Mouse (Mus musculus): Measurements from ENCODE around the gene Ceacam1. TPM values are rescaled to one million over a fixed set of nuclear protein-coding genes. Genes with fewer than 3 reads are reported as not detected.

Gene Ceacam1
- polyA plus RNA-seq, 1 experiment from 2014 or later, result 5.8 TPM

GRCm38 (mm10) chr7:25424429-25424828 lies 53.0 kb downstream of the Ceacam1 start:
- 32% methylated on average over 4 of the region's 4 CpGs for WGBS
- no peaks in the 10 kb centered on the region for H3K36me3 ChIP-seq
- no peak overlapping the region for H3K4me2 ChIP-seq
- H3K27ac ChIP-seq, result no peak overlapping the region
- H3K27me3 ChIP-seq, result peaks cover 13% of the 10 kb centered on the region; the same call in 1 of the 2 replicates
- no peak overlapping the region for H3K9ac ChIP-seq
- ATAC-seq (ENCODE audit: borderline replicate concordance, extremely low read depth, low FRiP score, low TSS enrichment), result no peak
- no peak overlapping the region for H3K4me3 ChIP-seq
- H3K9me3 ChIP-seq, result no peaks in the 10 kb centered on the region
- H3K4me1 ChIP-seq, result no peaks in the 10 kb centered on the region

- no peaks in the 10 kb centered on the region for H3K36me3 ChIP-seq
- ATAC-seq (ENCODE audit: borderline replicate concordance, extremely low read depth, low FRiP score, low TSS enrichment), result no peak
- no peak overlapping the region for H3K4me2 ChIP-seq
- no peak overlapping the region for H3K4me3 ChIP-seq
- H3K9ac ChIP-seq, result no peak overlapping the region
- no peaks in the 10 kb centered on the region for H3K9me3 ChIP-seq
- H3K27ac ChIP-seq, result no peak overlapping the region
- WGBS, result 74% methylated on average over 16 of the region's 16 CpGs
- peaks cover 13% of the 10 kb centered on the region; the same call in 1 of the 2 replicates for H3K27me3 ChIP-seq
- H3K4me1 ChIP-seq, result no peaks in the 10 kb centered on the region
Observed at GRCm38 (mm10) chr7:25422286-25422841, 55.0 kb downstream of the Ceacam1 start.

GRCm38 (mm10) chr7:25419943-25420342 lies 57.5 kb downstream of the Ceacam1 start:
- no peak for ATAC-seq (ENCODE audit: borderline replicate concordance, extremely low read depth, low FRiP score, low TSS enrichment)
- Histone ChIP-seq H3K27ac (no peak overlapping the region), H3K4me3 (no peak overlapping the region), H3K4me1 (no peaks in the 10 kb centered on the region), H3K36me3 (no peaks in the 10 kb centered on the region), H3K27me3 (peaks cover 13% of the 10 kb centered on the region; the same call in 1 of the 2 replicates), H3K9me3 (no peaks in the 10 kb centered on the region), H3K9ac (no peak overlapping the region), H3K4me2 (no peak overlapping the region)
- 63% methylated on average over 4 of the region's 4 CpGs for WGBS

GRCm38 (mm10) chr7:25419536-25419935 lies 57.9 kb downstream of the Ceacam1 start:
- Histone ChIP-seq H3K36me3 (no peaks in the 10 kb centered on the region), H3K4me1 (no peaks in the 10 kb centered on the region), H3K9ac (no peak overlapping the region), H3K27ac (no peak overlapping the region), H3K4me3 (no peak overlapping the region), H3K27me3 (peaks cover 13% of the 10 kb centered on the region; the same call in 1 of the 2 replicates), H3K4me2 (no peak overlapping the region), H3K9me3 (no peaks in the 10 kb centered on the region)
- no peak for ATAC-seq (ENCODE audit: borderline replicate concordance, extremely low read depth, low FRiP score, low TSS enrichment)
- WGBS, result 76% methylated on average over 8 of the region's 8 CpGs

GRCm38 (mm10) chr7:25417597-25417996 lies 59.8 kb downstream of the Ceacam1 start:
- Histone ChIP-seq H3K4me3 (no peak overlapping the region), H3K27me3 (peaks cover 4% of the 10 kb centered on the region; the same call in 1 of the 2 replicates), H3K36me3 (no peaks in the 10 kb centered on the region), H3K9ac (no peak overlapping the region), H3K4me2 (no peak overlapping the region), H3K27ac (no peak overlapping the region), H3K9me3 (no peaks in the 10 kb centered on the region), H3K4me1 (no peaks in the 10 kb centered on the region)
- 74% methylated on average over 1 of the region's 1 CpGs for WGBS
- no peak for ATAC-seq (ENCODE audit: borderline replicate concordance, extremely low read depth, low FRiP score, low TSS enrichment)

GRCm38 (mm10) chr7:25412833-25413441 lies 64.5 kb downstream of the Ceacam1 start, which contains the start of gene Cxcl17:
Gene Cxcl17 (minus strand): TSS chr7:25412886.
- no peak for ATAC-seq (ENCODE audit: borderline replicate concordance, extremely low read depth, low FRiP score, low TSS enrichment)
- WGBS, result 37% methylated on average over 7 of the region's 7 CpGs
- H3K27me3 ChIP-seq, result no peaks in the 10 kb centered on the region
- H3K9me3 ChIP-seq, result no peaks in the 10 kb centered on the region
- no peaks in the 10 kb centered on the region for H3K4me1 ChIP-seq
- no peak within 1 kb of the TSS for H3K4me2 ChIP-seq
- no peak within 1 kb of the TSS for H3K27ac ChIP-seq
- no peaks in the 10 kb centered on the region for H3K36me3 ChIP-seq
- no peak within 1 kb of the TSS for H3K9ac ChIP-seq
- H3K4me3 ChIP-seq, result no peak within 1 kb of the TSS

GRCm38 (mm10) chr7:25411861-25412260 lies 65.5 kb downstream of the Ceacam1 start:
- H3K27me3 ChIP-seq, result no peaks in the 10 kb centered on the region
- no peak overlapping the region for H3K9ac ChIP-seq
- H3K36me3 ChIP-seq, result no peaks in the 10 kb centered on the region
- WGBS, result 76% methylated on average over 3 of the region's 3 CpGs
- no peak overlapping the region for H3K27ac ChIP-seq
- H3K4me2 ChIP-seq, result no peak overlapping the region
- H3K4me1 ChIP-seq, result no peaks in the 10 kb centered on the region
- no peak overlapping the region for H3K4me3 ChIP-seq
- no peak for ATAC-seq (ENCODE audit: borderline replicate concordance, extremely low read depth, low FRiP score, low TSS enrichment)
- H3K9me3 ChIP-seq, result no peaks in the 10 kb centered on the region

Other genes starting within 250 kb of the Ceacam1 start
- gene Gsk3a, start 239.8 kb downstream of the Ceacam1 start, polyA plus RNA-seq (2015; fragmentation: Nextera tagmentation; extraction: Ambion mirVana), result 9.8 and 10.7 TPM in 2 replicates
- gene Erf, start 226.8 kb downstream of the Ceacam1 start, polyA plus RNA-seq (2015; fragmentation: Nextera tagmentation; extraction: Ambion mirVana), result 18.8 and 20.3 TPM in 2 replicates
- gene Cic, start 209.9 kb downstream of the Ceacam1 start, polyA plus RNA-seq (2015; fragmentation: Nextera tagmentation; extraction: Ambion mirVana), result 29.5 and 30.3 TPM in 2 replicates
- gene Pafah1b3, start 179.6 kb downstream of the Ceacam1 start, polyA plus RNA-seq (2015; fragmentation: Nextera tagmentation; extraction: Ambion mirVana), result 174 and 183 TPM in 2 replicates
- 0.27 and 0.38 TPM in 2 replicates for gene Prr19, start 176.2 kb downstream of the Ceacam1 start, polyA plus RNA-seq (2015; fragmentation: Nextera tagmentation; extraction: Ambion mirVana)
- gene Tmem145, start 171.5 kb downstream of the Ceacam1 start, polyA plus RNA-seq (2015; fragmentation: Nextera tagmentation; extraction: Ambion mirVana), result 0.22 and 0.25 TPM in 2 replicates
- 12.7 and 13.5 TPM in 2 replicates for gene Megf8, start 160.4 kb downstream of the Ceacam1 start, polyA plus RNA-seq (2015; fragmentation: Nextera tagmentation; extraction: Ambion mirVana)
- 0.52 and 0.57 TPM in 2 replicates for gene Cnfn, start 107.9 kb downstream of the Ceacam1 start, polyA plus RNA-seq (2015; fragmentation: Nextera tagmentation; extraction: Ambion mirVana)
- 9.3 and 9.4 TPM in 2 replicates for gene Lipe, start 78.9 kb downstream of the Ceacam1 start, polyA plus RNA-seq (2015; fragmentation: Nextera tagmentation; extraction: Ambion mirVana)
- 0.21 and 0.34 TPM in 2 replicates for gene Cxcl17, start 64.7 kb downstream of the Ceacam1 start, polyA plus RNA-seq (2015; fragmentation: Nextera tagmentation; extraction: Ambion mirVana)
- 0.08 and 0.16 TPM in 2 replicates for gene Ceacam2, start 62.3 kb upstream of the Ceacam1 start, polyA plus RNA-seq (2015; fragmentation: Nextera tagmentation; extraction: Ambion mirVana)
- gene Erich4, start 138.3 kb upstream of the Ceacam1 start, polyA plus RNA-seq (2015; fragmentation: Nextera tagmentation; extraction: Ambion mirVana), result not detected in 2 replicates
- 31.5 and 34.6 TPM in 2 replicates for gene Dmac2, start 141.8 kb upstream of the Ceacam1 start, polyA plus RNA-seq (2015; fragmentation: Nextera tagmentation; extraction: Ambion mirVana)
- gene B3gnt8, start 149.1 kb upstream of the Ceacam1 start, polyA plus RNA-seq (2015; fragmentation: Nextera tagmentation; extraction: Ambion mirVana), result 9.9 and 11.4 TPM in 2 replicates
- 55.9 and 57.0 TPM in 2 replicates for gene Bckdha, start 181.4 kb upstream of the Ceacam1 start, polyA plus RNA-seq (2015; fragmentation: Nextera tagmentation; extraction: Ambion mirVana)
- gene Exosc5, start 181.6 kb upstream of the Ceacam1 start, polyA plus RNA-seq (2015; fragmentation: Nextera tagmentation; extraction: Ambion mirVana), result 75.7 and 78.7 TPM in 2 replicates
- 2.1 and 2.6 TPM in 2 replicates for gene Tmem91, start 197.6 kb upstream of the Ceacam1 start, polyA plus RNA-seq (2015; fragmentation: Nextera tagmentation; extraction: Ambion mirVana)
- 26.8 and 30.9 TPM in 2 replicates for gene B9d2, start 203.2 kb upstream of the Ceacam1 start, polyA plus RNA-seq (2015; fragmentation: Nextera tagmentation; extraction: Ambion mirVana)
- gene Tgfb1, start 209.4 kb upstream of the Ceacam1 start, polyA plus RNA-seq (2015; fragmentation: Nextera tagmentation; extraction: Ambion mirVana), result 2.9 and 3.5 TPM in 2 replicates
- gene Ccdc97, start 241.5 kb upstream of the Ceacam1 start, polyA plus RNA-seq (2015; fragmentation: Nextera tagmentation; extraction: Ambion mirVana), result 18.2 and 19.2 TPM in 2 replicates